Mouse (Mus musculus): ENCODE measurements at regions not wholly inside any gene's neighbourhood (a gene's known extent, or its start where the extent isn't known, plus 50 kb on each side); places are given as distances from the start of the nearest gene placed in this dataset.
"Not testable (repeated sequence)": the region's sequence is repeated elsewhere in the genome, so short reads cannot be mapped to it uniquely, and the experiment has no call there.

GRCm38 (mm10) chr4:22131751-22132736 is 200.9 kb downstream of the Faxc start:
- peak; percentile 53 for DNase-seq (ENCODE audit: low spot score)

DNA sequence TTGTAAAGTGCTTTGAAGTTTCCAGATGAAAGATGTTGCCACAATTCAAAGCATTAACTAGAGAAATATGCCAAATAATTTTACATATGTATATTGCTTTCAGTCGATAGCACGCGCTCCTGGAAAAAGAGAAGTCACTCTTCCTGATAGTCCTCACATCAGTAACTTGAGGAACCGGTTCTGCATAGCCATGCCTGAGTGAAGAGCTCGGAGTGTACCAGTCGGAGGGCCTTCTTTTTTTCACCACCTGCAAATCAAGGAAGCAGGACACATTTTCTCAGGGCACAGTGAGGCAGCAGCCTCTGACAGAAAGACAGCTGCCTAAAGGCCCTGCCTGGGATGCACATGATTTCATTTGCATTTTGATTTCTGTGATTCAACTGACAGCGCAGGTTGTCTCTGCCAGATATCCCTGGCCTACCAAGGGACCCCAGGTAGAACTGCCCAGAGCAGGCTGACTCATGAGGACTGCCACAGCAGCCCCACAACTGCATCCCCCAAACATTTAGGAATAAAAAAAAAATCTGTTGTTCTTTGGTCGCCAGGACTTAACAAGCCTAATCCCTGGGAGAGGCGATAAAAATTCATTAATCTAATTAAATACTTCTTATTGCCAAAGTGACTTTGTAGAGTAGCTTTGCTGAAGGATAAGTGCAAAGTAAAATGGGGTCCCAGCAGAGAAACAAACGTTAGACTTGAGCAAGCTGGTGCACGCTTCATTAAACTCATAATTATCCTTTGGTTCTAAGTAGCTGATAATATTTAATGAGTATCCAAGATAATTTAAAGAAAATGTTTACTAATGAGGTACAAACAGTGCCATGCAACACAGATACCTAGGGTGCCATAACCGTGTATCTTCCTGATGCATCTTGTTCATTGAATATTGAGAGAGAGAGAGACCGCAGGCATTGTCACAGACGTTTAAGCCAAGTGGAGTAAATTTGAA is 202.7 kb downstream of the Faxc start:
- no peak for DNase-seq (ENCODE audit: low spot score)

- DNase-seq (ENCODE audit: low spot score) = no peak
These were observed 209.0 kb downstream of the Faxc start for GRCm38 (mm10) chr4:22140122-22140521.

DNA sequence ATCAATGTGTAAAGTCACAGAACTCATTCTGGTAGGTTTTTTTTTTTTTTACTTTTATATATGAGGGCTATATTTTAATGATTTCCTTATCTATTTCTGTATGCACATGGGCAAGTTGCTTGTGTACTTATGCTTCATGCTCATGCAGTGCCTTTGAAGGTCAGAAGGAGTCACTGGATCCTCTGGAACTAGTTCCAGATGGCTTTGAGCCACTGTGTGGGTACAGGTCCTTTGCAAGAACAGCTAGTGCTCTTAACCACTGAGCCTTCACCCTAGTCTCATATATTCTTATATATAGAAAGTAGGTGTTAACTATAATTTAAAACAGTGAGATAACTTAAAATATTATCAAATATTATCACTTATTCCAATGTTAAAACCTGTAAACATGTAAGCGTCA is 212.4 kb downstream of the Faxc start:
- no peak for DNase-seq (ENCODE audit: low spot score)

DNA sequence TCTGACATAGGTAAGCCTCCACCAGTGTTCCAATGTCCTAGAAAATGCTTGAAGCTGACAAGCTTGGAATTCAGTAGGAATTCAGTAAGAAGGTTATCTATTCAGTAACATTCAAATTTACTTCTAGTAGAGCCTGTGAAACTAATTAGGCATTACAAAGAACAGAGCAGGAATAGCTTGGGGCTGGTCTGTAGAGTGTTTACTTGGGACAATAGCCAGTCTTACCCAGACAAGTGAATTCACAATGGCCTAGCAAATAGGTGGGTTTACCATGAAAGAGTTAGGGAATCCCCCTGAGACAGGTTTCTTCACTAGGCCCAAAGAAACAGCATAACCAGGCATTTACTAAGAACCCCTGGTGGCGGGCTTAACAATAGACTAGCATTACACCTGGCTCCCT is 212.5 kb upstream of the Fbxl4 start:
- DNase-seq (ENCODE audit: low spot score) = not testable (repeated sequence)

DNA sequence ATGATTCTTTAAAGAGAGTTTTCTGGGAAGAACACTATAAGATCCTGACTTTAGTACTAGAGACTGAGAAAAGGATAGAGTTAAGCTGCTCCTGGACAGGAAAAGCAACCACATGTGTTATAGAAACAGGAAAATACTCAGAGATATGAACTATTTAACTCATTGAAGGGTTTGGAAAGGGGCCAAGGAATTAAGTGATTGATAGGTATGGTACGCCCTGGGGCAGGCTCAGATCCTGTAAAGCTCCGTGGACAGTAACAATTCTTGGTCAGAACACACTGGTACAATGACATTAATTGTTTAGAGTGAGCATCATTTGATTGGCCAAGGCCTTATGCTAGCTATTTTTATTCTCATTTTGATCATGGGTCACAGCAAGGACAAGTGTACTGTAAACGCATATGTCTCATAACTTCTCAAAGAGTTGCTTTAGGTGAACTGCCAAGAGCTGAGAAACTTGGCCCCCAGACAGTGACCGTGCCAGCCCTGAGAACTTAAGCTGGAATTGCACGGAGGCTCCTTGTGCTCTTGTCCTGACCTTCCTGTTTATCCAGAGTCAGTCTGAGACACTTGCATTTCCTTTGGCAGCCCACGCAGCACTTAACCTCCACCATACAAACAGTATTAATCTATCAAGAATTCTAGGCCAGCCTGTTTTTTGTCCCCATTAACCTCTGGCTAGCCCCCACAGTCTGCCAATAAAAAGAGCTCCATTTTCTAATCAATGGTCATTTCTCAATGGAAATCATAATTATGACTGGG is 210.5 kb upstream of the Fbxl4 start:
- no peak for DNase-seq (ENCODE audit: low spot score)

DNA sequence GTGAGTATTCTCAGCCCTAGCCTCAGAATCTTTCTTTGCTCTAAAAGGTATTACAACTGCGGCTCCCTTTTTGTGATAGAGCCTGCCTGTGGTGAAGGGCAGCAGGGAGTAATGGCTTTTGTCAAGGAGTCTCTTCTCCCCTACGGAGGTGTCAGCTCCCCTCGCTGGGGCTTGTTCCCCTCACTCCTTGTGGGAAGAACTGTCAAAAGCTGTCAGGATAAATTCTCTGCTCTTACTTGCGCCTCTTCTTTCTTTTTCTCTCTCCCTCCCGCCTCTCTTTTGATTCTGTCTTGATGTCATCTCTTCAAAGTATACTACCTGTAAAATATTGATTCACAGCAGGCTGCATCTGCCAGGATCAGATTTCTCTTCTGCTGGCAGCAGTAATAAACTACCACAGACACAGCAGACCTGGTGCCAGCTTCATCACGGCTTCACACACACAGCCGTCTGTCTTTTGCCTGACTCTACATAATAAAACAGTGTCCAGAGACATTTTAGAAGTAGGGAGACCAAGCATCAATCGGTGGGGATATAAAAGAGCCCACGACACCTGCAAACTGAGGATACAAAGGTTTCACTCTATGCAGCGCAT is 205.3 kb upstream of the Fbxl4 start:
- DNase-seq (ENCODE audit: low spot score) = no peak

GRCm38 (mm10) chr4:22152971-22153544 is 204.3 kb upstream of the Fbxl4 start:
- no peak for DNase-seq (ENCODE audit: low spot score)

GRCm38 (mm10) chr4:22153620-22154019 is 203.7 kb upstream of the Fbxl4 start:
- no peak for DNase-seq (ENCODE audit: low spot score)

DNA sequence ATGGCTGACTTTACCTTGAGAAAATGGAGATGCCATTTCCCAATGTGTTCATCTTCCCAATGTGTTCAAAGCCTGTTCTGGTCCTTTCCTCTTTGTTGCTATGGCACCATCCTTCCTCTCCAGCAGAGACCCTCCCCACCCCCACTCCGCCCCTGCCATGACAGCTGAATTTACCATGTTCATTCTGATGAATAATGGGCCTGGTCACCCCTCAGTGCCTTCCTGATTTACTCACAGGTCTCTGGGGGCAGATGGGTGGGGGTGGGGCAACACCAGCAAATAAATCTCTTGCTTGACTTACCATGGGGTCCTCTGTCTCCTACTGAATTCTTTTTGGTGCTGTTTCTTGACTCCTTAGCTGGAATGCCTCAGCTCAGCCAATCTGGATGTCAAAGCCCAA is 170.9 kb upstream of the Fbxl4 start:
- DNase-seq (ENCODE audit: low spot score) = no peak

- DNase-seq (ENCODE audit: low spot score) = peak; percentile 4
These were observed 169.0 kb upstream of the Fbxl4 start for GRCm38 (mm10) chr4:22188141-22189006.

DNA sequence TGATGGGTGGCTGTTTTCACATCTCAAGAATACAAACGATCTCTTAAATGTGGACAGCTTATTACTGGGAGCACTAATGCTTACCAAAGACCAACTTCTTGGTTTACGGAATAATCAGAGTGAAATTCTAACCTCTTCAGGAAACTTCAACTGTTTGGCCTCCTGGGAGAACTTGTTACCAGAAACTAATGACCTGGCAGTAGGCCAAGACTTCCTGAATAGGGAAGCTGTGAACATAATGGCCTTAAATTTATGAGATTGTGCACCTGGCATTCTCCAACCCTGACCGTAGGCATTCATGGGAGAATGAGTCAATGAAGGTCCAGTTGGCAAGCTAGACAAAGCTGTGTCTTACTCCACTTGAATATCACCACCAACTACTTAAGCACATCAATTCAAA is 160.8 kb upstream of the Fbxl4 start:
- no peak for DNase-seq (ENCODE audit: low spot score)

- DNase-seq (ENCODE audit: low spot score) = no peak
These were observed 148.8 kb upstream of the Fbxl4 start for GRCm38 (mm10) chr4:22208531-22208930.

DNA sequence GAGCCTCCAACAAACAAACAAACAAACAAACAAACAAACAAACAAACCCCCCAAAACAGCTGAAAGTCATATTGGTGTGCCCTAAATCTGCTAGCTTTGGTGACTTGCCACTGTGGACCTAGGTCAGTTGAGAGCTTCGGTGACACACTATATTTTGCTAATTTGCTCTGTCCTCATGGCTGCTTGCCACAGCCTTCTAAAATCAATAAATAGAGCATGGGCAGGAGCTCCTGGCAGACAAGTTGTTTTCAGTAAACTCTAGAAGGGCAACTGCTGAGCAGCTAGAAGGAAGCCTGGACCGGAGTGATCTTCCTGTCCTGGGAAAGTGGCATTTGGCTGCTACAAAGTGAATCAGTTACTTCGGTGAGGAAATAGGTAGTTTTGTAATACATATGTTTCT is 119.7 kb upstream of the Fbxl4 start:
- DNase-seq (ENCODE audit: low spot score) = no peak

DNA sequence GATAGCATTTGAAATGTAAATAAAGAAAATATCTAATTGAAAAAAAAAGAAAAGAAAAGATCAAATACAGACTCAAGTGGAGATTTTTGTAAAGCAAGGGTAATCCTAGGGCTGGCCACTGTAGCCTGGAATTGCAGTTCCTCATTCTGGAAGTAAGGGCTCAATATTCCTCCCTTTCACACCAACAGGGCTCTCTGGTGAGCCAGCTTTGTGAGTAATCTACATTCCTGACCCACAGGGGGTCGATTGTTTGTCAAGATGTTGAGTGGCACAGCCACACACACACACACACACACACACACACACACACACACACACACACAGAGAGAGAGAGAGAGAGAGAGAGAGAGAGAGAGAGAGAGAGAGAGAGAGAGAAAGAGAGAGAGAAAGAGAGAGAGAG is 107.1 kb upstream of the Fbxl4 start:
- DNase-seq (ENCODE audit: low spot score) = not testable (repeated sequence)

GRCm38 (mm10) chr4:22263903-22264302 is 93.4 kb upstream of the Fbxl4 start:
- no peak for DNase-seq (ENCODE audit: low spot score)

DNA sequence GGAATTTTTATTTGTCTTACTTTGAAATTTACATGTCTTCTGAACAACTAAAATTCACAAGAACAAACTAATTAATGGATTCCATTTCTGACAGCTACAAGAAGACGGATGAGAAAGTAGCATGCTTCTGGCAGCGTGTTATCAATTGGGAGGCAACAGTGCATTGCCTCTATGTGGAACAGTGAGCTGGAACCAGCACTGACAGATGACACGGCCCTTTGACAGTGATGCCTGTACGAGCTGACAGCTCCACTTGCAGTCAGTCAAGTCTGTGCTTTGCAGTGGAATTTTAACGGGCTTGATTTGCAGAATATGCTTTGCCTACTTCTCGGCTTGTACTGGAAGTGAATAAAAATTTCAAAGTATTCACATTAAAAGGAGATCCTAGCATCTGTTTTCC is 88.3 kb upstream of the Fbxl4 start:
- DNase-seq (ENCODE audit: low spot score) = no peak

GRCm38 (mm10) chr4:22274178-22274577 is 83.2 kb upstream of the Fbxl4 start:
- no peak for DNase-seq (ENCODE audit: low spot score)

DNA sequence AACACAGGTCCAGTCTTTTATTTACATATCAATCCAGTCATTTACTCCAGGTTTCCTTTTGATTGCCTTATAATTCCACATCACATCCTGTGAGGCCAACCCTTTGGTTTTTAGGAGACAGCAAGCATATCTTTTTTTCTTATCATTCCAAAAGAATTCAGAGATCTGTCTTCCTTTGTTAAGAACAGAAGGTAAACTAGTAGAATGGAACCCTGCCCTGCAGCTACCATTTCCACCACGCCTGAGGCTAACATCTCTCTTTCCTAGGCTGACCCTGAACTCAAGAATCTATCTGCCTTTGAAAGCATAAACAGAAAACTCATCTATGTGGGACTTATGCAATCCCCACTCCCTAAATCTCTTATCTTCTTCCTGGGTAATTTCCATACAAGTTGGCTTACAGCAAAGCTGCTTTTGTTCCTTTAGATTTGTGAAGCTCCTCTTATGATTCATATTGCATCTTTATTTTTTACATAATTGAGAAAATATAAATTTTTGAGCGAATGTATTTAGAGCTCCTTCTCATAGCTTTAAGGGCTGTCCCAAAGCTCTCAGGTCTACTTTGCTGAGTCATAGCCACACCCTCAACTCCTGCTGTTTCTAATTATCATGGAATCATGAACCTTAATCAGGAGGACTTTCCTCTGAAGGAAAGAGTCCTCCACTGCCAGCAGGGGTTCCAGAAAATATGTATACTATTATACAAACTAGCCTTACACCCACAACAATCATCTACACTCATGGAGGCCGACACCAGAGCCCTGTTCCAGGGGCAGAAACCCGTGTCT is 74.6 kb upstream of the Fbxl4 start:
- DNase-seq (ENCODE audit: low spot score) = no peak
